Mouse (Mus musculus) MN1 (cell line): ENCODE data around the gene Mgat4c.

Experiments
- DNase-seq: peaks from one replicate; pipeline ENCODE4 v3.0.0-alpha.2; 2016; ENCODE audit warnings: low spot score

Gene Mgat4c

GRCm38 (mm10) chr10:101681437-101681912 is at the start of gene Mgat4c:
Gene Mgat4c, plus strand, starts transcription at chr10:101681487.
- no peak for DNase-seq

GRCm38 (mm10) chr10:101635266-101635665 is 46.0 kb upstream of the Mgat4c start:
- no peak for DNase-seq

- no peak for DNase-seq
Observed at GRCm38 (mm10) chr10:101641048-101641447, 40.2 kb upstream of the Mgat4c start.

GRCm38 (mm10) chr10:101681914-101682313 is 627 bp downstream of the Mgat4c start:
- no peak for DNase-seq

- DNase-seq, result no peak
Observed at GRCm38 (mm10) chr10:101761828-101762227, 80.5 kb downstream of the Mgat4c start.

GRCm38 (mm10) chr10:101770688-101771087 is 89.4 kb downstream of the Mgat4c start:
- no peak for DNase-seq

GRCm38 (mm10) chr10:101771157-101771556 is 89.9 kb downstream of the Mgat4c start:
- DNase-seq, result no peak

GRCm38 (mm10) chr10:101783161-101783744 is 102.0 kb downstream of the Mgat4c start:
- no peak for DNase-seq

- no peak for DNase-seq
Observed at GRCm38 (mm10) chr10:101795507-101795906, 114.2 kb downstream of the Mgat4c start.

GRCm38 (mm10) chr10:101798831-101799474 is 117.7 kb downstream of the Mgat4c start:
- DNase-seq, result no peak

- no peak for DNase-seq
Observed at GRCm38 (mm10) chr10:101808768-101809167, 127.5 kb downstream of the Mgat4c start.

- DNase-seq, result no peak
Observed at GRCm38 (mm10) chr10:101816902-101817301, 135.6 kb downstream of the Mgat4c start.

- DNase-seq, result no peak
Observed at GRCm38 (mm10) chr10:101827944-101828343, 146.7 kb downstream of the Mgat4c start.

GRCm38 (mm10) chr10:101856115-101856514 is 174.8 kb downstream of the Mgat4c start:
- no peak for DNase-seq

- DNase-seq, result no peak
Observed at GRCm38 (mm10) chr10:101889866-101890265, 208.6 kb downstream of the Mgat4c start.

GRCm38 (mm10) chr10:101917328-101917814 is 236.1 kb downstream of the Mgat4c start:
- no peak for DNase-seq

- DNase-seq, result no peak
Observed at GRCm38 (mm10) chr10:101997612-101998011, 316.3 kb downstream of the Mgat4c start.

GRCm38 (mm10) chr10:102042513-102042912 is 361.2 kb downstream of the Mgat4c start:
- no peak for DNase-seq

GRCm38 (mm10) chr10:102056218-102056617 is 374.9 kb downstream of the Mgat4c start:
- DNase-seq, result no peak

GRCm38 (mm10) chr10:102056975-102057565 is 375.8 kb downstream of the Mgat4c start:
- no peak for DNase-seq

- DNase-seq, result no peak
Observed at GRCm38 (mm10) chr10:102074541-102075398, 393.5 kb downstream of the Mgat4c start.

GRCm38 (mm10) chr10:102123153-102123552 is 441.9 kb downstream of the Mgat4c start:
- DNase-seq, result no peak
